ENCODE assay signal across 11 mouse cellular contexts in genomic region chr13:84284764-84285558, GRCm38 (mm10).
DNase-seq lines count a peak whose midpoint lies in the region; ATAC-seq lines count a peak whose summit lies in the region.
"Had no signal": no experiment of that assay in that cellular context is flagged by ENCODE, and none has a peak within 500 bp of the region (broad histone marks: within the 10 kb centered on the region; RNA-seq: fewer than 3 reads in every experiment).

No protein-coding gene starts in this region.

- ATAC-seq in liver, embryonic 11.5 days (replicated peaks; ENCODE audit: low FRiP score), result peak; percentile 31; the same call in 1 of the 2 replicates
- ATAC-seq in forebrain, embryonic 11.5 days (replicated peaks; ENCODE audit: low FRiP score), result peak; percentile 99
- no peak for ATAC-seq in activated CD4-positive, CD25-positive, alpha-beta regulatory T cell, adult 4 months
- ATAC-seq: intestine, postnatal 0 days had no signal

- intact Hi-C loops in gastrocnemius, postnatal 14 days (cut with DNase I; ENCODE audit: low total_unique reads), result no loop called here

- WGBS in liver, embryonic 11.5 days, result 64% methylated on average over 7 of the region's 7 CpGs
- WGBS in forebrain, embryonic 11.5 days, result 7% methylated on average over 7 of the region's 7 CpGs

- H3K36me3 ChIP-seq in liver, embryonic 11.5 days (ENCODE audit: control insufficient read depth, insufficient read depth, low read length), result 0 out of 2 replicates have a peak, but pooled peaks cover 5% of the 10 kb centered on the region
- no peaks in the 10 kb centered on the region; the same call in 1 of the 2 replicates for H3K36me3 ChIP-seq in forebrain, embryonic 11.5 days (ENCODE audit: control insufficient read depth, insufficient read depth, low read length)

- no peak for DNase-seq in liver, embryonic 11.5 days (ENCODE audit: low spot score)
- DNase-seq in liver, result no peak
- peak; percentile 76 for DNase-seq in forebrain, embryonic 11.5 days (ENCODE audit: low spot score)
- peak; percentile 25 for DNase-seq in mesoderm, embryonic 11.5 days (ENCODE audit: low read depth, low spot score)
- DNase-seq in gastrocnemius, postnatal 14 days, result no peak
- no peak for DNase-seq in right cerebral cortex, postnatal 14 days
- DNase-seq in c-Kit-positive CD71-positive TER-119-positive erythroid progenitor cells, embryonic 14.5 days (ENCODE audit: low spot score), result no peak
- DNase-seq: cerebellum, adult 8-10 months; lung, adult 18-20 months had no signal

- no peak overlapping the region for H3K4me2 ChIP-seq in liver, embryonic 11.5 days
- peak overlapping the region; percentile 29; the same call in 1 of the 2 replicates for H3K4me2 ChIP-seq in forebrain, embryonic 11.5 days (ENCODE audit: low read depth, low read length, severe bottlenecking)

- H3K27me3 ChIP-seq in liver, embryonic 11.5 days (replicated peaks; ENCODE audit: control insufficient read depth, insufficient read depth, low read length), result no peaks in the 10 kb centered on the region
- no peaks in the 10 kb centered on the region for H3K27me3 ChIP-seq in forebrain, embryonic 11.5 days (ENCODE audit: control insufficient read depth, insufficient read depth, low read length)

- no peak overlapping the region for H3K4me3 ChIP-seq in liver, embryonic 11.5 days (ENCODE audit: low read depth, low read length)
- H3K4me3 ChIP-seq in forebrain, embryonic 11.5 days (ENCODE audit: low read depth, low read length), result no peak overlapping the region

- H3K27ac ChIP-seq in liver, embryonic 11.5 days (ENCODE audit: low read depth, low read length), result no peak overlapping the region
- peak overlapping the region; percentile 93 for H3K27ac ChIP-seq in forebrain, embryonic 11.5 days (ENCODE audit: low read depth, low read length)

- no peaks in the 10 kb centered on the region for H3K4me1 ChIP-seq in liver, embryonic 11.5 days (replicated peaks; ENCODE audit: control insufficient read depth, insufficient read depth, low read length)
- H3K4me1 ChIP-seq in forebrain, embryonic 11.5 days (replicated peaks; ENCODE audit: control insufficient read depth, insufficient read depth, low read length), result peaks cover 6% of the 10 kb centered on the region; the same call in 1 of the 2 replicates

- no peak overlapping the region for H3K9ac ChIP-seq in liver, embryonic 11.5 days (ENCODE audit: low read depth, low read length)
- peak overlapping the region; percentile 43; the same call in 1 of the 2 replicates for H3K9ac ChIP-seq in forebrain, embryonic 11.5 days (ENCODE audit: low read length)

- no peaks in the 10 kb centered on the region for H3K9me3 ChIP-seq in liver, embryonic 11.5 days (ENCODE audit: control insufficient read depth, low read length)
- no peaks in the 10 kb centered on the region for H3K9me3 ChIP-seq in forebrain, embryonic 11.5 days (ENCODE audit: control insufficient read depth, low read length)

Comparison
In these comparisons a context has a peak if more than half of its experiments do, and no peak if none do; other contexts are left out.
1. DNase-seq: peak in forebrain, embryonic 11.5 days (single experiment) and mesoderm, embryonic 11.5 days (single experiment); none in liver, embryonic 11.5 days (single experiment), liver (single experiment), gastrocnemius, postnatal 14 days (single experiment), right cerebral cortex, postnatal 14 days (single experiment) and c-Kit-positive CD71-positive TER-119-positive erythroid progenitor cells, embryonic 14.5 days (single experiment).